Mouse (Mus musculus) splenic B cell, adult 2 months (primary cell): ENCODE measurements around the gene Myo1g.
"Not testable (repeated sequence)": the region's sequence is repeated elsewhere in the genome, so short reads cannot be mapped to it uniquely, and the experiment has no call there.

Experiments used
- DNase-seq: peaks from one replicate; pipeline ENCODE4 v3.0.0-alpha.2; 2011; ENCODE audit warnings: low read depth, low spot score
- H3K27me3 ChIP-seq: 2 replicates; pipeline ENCODE4 v1.6.1; 2012; ENCODE audit warnings: mild to moderate bottlenecking, low read length, moderate library complexity, mixed read lengths; ENCODE audit not compliant: control insufficient read depth, poor library complexity, insufficient read depth, severe bottlenecking
- H3K36me3 ChIP-seq: 2 replicates; pipeline ENCODE4 v1.6.1; 2012; ENCODE audit warnings: mild to moderate bottlenecking, low read length, moderate library complexity, mixed read lengths; ENCODE audit not compliant: control insufficient read depth, poor library complexity, insufficient read depth, severe bottlenecking

The Myo1g gene

GRCm38 (mm10) chr11:6547037-6547680 lies 26.4 kb upstream of the Myo1g start:
- Histone ChIP-seq H3K36me3 (peaks cover 9% of the 10 kb centered on the region; the same call in 1 of the 2 replicates), H3K27me3 (no peaks in the 10 kb centered on the region)
- peak; percentile 81 for DNase-seq

- H3K36me3 ChIP-seq, result peaks cover 4% of the 10 kb centered on the region; the same call in 1 of the 2 replicates
- peak; percentile 96 for DNase-seq
- no peaks in the 10 kb centered on the region for H3K27me3 ChIP-seq
These were observed 25.6 kb upstream of the Myo1g start, which contains the start of gene Ccm2 for GRCm38 (mm10) chr11:6546205-6547013. Gene Ccm2 (plus strand): TSS chr11:6546887.

DNA sequence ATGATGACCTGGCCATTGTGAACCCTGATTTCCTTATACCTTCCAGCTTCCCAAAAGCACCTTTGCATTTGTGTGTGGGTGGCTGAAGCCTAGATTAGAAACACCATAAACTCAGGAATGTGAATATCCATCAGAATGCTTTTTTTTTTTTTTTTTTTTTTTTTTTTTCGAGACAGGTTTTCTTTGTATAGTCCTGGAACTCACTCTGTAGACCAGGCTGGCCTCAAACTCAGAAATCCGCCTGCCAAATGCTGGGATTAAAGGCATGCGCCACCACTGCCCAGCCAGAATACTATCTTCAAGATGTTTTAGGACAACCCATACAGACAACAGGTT lies 25.1 kb upstream of the Myo1g start:
- no peak for DNase-seq
- peaks cover 4% of the 10 kb centered on the region; the same call in 1 of the 2 replicates for H3K36me3 ChIP-seq

DNA sequence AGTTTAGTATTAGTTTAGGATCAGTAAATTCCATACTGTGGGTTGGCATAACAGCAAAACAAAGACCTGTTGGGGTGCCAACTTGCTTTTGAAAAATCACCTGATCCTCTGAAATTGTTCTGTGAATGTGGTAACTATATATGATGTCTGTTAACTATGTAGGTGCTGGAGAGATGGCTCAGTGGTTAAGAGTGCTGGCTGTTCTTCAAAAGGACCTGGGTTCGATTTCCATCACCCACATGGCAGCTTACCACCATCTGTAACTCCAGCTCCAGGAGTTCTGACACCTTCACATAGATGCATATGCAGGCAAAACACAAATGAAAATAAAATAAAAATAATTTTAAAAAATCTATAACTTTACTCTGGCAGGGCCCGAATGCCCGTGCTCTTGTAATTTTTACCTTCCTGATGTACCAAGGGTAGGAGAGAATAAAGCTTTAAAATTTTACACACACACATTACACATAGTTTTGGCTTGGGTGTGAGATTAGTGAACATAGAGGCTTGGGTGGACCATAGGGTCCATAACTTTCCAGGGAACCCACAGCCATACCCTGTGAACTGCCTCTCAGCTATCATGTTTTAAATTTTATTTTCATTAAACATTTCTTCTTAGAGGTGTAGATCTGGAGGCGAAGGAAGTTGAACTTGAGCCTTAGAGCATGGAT lies 24.6 kb upstream of the Myo1g start:
- no peak for DNase-seq
- peaks cover 4% of the 10 kb centered on the region; the same call in 1 of the 2 replicates for H3K36me3 ChIP-seq
- H3K27me3 ChIP-seq, result no peaks in the 10 kb centered on the region

More for the DNA sequence above, 25.1 kb upstream of the Myo1g start:
- H3K27me3 ChIP-seq, result no peaks in the 10 kb centered on the region

GRCm38 (mm10) chr11:6544683-6545082 lies 23.9 kb upstream of the Myo1g start:
- no peak for DNase-seq

DNA sequence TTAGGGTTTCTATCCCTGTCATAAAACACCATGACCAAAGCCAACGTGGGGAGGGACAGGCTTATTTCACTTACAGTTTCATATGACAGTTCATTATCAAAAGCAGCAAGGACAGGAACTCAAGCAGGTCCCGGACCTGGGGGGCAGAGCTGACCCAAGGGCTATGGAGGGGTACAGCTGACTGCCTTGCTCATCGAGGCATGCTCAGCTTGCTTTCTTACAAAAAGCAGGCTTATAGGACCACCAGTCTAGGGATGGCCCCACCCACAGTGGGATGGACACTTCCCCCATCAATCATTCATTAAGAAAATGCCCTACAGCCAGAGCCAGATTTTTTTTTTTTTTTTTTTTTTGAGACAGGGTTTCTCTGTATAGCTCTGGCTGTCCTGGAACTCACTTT lies 10.0 kb upstream of the Myo1g start:
- DNase-seq, result no peak
- Histone ChIP-seq H3K27me3 (no peaks in the 10 kb centered on the region), H3K36me3 (peaks cover 4% of the 10 kb centered on the region; the same call in 1 of the 2 replicates)

More at GRCm38 (mm10) chr11:6544683-6545082, 23.9 kb upstream of the Myo1g start:
- no peaks in the 10 kb centered on the region for H3K27me3 ChIP-seq
- H3K36me3 ChIP-seq, result peaks cover 3% of the 10 kb centered on the region; the same call in 1 of the 2 replicates

DNA sequence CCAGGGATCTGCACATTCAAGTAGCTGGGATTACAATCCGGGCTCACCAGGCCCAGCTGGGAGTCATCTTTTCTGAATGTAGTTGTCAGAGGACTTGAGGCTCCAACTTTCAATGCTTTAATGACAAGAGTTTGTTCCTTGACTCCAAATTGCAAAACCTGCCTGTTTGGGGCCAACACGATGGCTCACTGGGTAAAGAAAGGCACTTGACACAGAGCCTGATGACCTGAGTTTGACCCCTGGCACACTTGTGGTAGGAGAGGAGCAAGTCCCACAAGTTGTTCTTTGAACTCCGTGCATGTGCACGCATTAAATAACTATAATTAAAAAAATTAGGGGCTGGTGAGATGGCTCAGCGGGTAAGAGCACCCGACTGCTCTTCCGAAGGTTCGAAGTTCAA lies 9.2 kb upstream of the Myo1g start:
- no peak for DNase-seq
- Histone ChIP-seq H3K27me3 (no peaks in the 10 kb centered on the region), H3K36me3 (peaks cover 9% of the 10 kb centered on the region; the same call in 1 of the 2 replicates)

DNA sequence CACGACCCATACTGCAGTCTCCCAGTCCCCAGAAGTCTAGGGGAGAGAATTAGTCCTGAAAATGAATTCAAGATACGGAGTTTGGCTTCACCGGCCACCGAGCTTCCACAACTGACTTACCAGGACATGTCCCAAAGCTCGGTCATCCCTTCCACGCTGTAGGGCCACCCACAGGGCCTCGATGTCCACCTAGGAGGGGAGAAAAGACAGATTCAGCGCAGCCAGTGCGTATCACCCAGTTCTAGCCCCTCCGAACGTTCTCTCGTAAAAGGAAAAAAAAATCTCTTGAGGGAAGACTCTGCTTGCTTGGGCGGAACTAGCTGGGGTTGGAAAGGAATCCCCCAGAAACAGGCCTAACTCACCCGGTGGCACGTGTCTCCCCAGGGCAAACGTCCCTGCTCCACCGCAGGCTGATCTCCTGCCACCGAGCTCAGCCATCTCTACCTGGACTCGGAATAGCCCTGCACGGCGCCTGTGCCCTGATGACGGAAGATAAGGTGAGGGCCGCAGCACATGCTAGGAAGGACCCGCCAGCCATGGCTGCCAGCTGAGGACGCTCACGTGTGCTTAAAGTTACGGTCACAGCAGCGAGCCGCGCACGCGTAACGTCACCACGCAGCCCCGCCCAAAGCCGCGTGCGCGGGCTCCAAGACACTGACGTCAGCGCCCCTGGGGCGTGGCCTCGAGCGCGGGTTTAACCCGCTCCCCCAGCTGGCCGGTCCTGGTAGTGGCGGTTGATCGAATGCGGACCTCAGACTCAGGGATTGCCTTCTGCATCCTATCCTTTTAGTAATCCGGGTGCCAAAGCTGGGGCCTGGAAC lies 7.6 kb upstream of the Myo1g start:
- Histone ChIP-seq H3K36me3 (peaks cover 10% of the 10 kb centered on the region; the same call in 1 of the 2 replicates), H3K27me3 (no peaks in the 10 kb centered on the region)
- peak; percentile 99 for DNase-seq

DNA sequence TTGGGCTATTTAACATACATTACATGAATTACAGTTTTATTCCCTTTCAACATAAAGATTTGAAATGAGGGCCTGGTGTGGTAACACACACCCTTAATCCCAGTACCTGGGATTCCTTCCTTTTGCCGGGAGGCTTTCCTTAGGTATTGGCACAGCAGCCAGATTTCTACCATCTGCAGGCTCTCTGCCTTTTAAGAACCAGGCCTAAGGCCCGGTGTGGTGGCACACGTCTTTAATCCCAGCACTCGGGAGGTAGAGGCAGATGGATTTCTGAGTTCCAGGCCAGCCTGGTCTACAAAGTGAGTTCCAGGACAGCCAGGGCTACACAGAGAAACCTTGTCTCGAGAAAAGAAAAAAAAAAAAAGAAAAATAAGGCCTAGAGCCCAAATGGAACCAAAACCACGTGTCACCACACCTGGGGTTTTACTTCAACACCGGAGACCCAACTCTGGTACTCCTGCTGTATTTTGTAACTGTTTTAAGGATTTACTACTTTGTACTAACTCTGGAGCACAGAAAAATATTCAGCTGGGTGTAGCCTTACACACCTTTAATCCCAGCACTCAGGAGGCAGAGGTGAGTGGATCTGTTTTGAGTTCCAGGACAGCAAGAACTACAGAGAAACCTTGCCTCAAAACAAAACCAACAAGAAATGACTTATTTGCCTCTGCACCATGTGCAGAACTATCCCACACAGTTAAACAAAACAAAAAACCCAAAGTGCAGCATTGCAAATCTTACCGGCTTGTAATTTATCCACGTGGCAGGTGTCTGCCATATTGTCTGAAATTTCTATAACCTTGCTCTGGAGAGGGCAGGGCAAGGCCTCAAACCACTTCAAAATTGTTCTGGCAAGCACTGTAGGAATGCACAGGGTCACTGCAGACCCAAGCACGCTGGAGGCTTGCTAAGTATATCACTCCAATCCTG lies 6.8 kb upstream of the Myo1g start:
- no peaks in the 10 kb centered on the region for H3K27me3 ChIP-seq
- peaks cover 10% of the 10 kb centered on the region; the same call in 1 of the 2 replicates for H3K36me3 ChIP-seq
- DNase-seq, result no peak

DNA sequence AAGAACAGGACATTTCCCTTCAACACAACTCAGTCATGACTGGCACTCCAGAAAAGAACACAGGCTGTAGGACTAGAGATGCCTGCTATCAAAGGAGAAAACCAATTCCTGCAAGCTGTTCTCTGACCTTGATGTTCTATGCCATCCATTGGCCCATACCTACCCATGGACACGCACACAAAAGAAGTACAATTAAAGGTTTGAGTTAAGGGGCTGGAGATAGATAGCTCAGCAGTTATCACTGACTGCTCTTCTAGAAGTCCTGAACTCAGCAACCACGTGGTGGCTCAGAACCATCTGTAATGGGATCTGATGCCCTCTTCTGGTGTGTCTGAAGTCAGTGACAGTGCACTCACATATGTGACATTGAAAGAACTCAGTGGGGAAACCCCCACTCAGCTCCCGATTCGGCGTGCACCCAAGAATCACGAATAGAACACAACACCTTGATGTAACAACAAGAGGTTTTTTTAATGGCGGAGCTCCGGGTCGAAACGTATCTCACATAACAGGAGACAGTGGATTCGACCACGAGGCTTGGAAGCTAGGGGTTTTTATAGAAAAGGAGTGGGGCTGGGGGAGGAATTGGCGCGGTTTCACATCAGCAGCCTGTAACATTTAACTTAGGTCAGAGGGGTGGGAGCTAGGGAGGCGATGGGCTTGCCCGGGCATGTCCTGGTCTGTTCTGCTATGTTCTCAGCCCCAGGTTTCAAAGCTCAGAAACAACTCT lies 5.9 kb upstream of the Myo1g start:
- peak; percentile 33 for DNase-seq

DNA sequence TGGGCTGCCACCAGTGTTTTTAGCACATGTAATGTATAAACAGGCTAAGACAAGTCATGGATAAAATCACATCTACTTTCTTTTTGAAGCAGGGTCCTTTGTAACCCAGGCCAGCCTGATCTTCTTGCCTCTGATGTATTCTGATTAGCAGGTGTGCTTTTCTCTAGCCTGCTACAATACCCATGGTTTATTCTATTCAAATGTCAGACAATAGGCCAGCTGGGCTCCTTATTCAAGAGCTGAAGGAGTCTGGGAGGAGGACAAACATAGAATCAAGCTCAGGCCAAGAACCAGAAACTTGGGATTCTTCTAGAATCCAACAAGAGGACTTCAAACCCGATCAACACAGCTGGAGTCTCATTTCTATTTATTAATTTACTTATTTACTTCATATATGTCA lies 4.5 kb upstream of the Myo1g start:
- Histone ChIP-seq H3K36me3 (peaks cover 10% of the 10 kb centered on the region; the same call in 1 of the 2 replicates), H3K27me3 (no peaks in the 10 kb centered on the region)
- DNase-seq, result no peak

More for the DNA sequence above, 5.9 kb upstream of the Myo1g start:
- not testable (repeated sequence) for H3K27me3 ChIP-seq, H3K36me3 ChIP-seq

DNA sequence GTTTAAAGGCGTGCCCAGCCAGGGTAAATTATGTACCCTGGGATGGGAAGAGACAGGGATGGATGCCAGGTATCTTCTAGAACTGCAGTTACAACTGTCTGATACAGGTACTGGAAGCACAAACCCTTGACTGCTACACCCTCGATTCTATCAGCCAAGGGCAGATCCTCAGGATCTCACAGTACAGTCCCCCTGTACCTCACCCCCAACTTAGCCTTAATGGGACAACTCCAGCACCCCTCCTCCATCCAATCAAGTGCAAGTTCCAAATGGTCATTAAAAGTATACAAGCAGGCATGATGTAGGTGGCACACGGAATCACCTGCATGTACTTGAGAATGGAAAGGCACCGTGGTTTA lies 4.1 kb upstream of the Myo1g start:
- peaks cover 10% of the 10 kb centered on the region; the same call in 1 of the 2 replicates for H3K36me3 ChIP-seq
- DNase-seq, result no peak
- H3K27me3 ChIP-seq, result no peaks in the 10 kb centered on the region
